Mouse (Mus musculus) limb, embryonic 11.5 days (tissue): ENCODE results near the gene Qsox1. TPM values are rescaled to one million over a fixed set of nuclear protein-coding genes. Genes with fewer than 3 reads are reported as not detected.
A peak's percentile ranks its signal among the peaks of the same experiment; 100 is the strongest.

Source experiments
- ATAC-seq: fragments of 200-750 bp; cut with Nextera tagmentation; 2 replicates; pipeline ENCODE4 v1.8.0; 2017; ENCODE audit warnings: low read depth; ENCODE audit not compliant: insufficient number of reproducible peaks, low FRiP score, low TSS enrichment
- DNase-seq: peaks from one replicate; pipeline ENCODE4 v3.0.0-alpha.2; 2015; ENCODE audit warnings: low spot score
- H3K27ac ChIP-seq: fragments of 300-500 bp; sonication (generic); replicated peaks from 2 replicates; pipeline ENCODE4 v1.5.1; 2014; ENCODE audit warnings: low read depth, mild to moderate bottlenecking, low read length
- H3K27me3 ChIP-seq: fragments of 300-500 bp; sonication (generic); 2 replicates; pipeline ENCODE4 v1.6.1; 2014; ENCODE audit warnings: mild to moderate bottlenecking, low read length, mixed read lengths; ENCODE audit not compliant: control insufficient read depth, insufficient read depth
- H3K36me3 ChIP-seq: fragments of 300-500 bp; sonication (generic); 2 replicates; pipeline ENCODE4 v1.6.1; 2014; ENCODE audit warnings: mild to moderate bottlenecking, low read length, moderate library complexity, mixed read lengths; ENCODE audit not compliant: control insufficient read depth, insufficient read depth
- H3K4me1 ChIP-seq: fragments of 300-500 bp; sonication (generic); 2 replicates; pipeline ENCODE4 v1.6.1; 2014; ENCODE audit warnings: low read length, mixed read lengths; ENCODE audit not compliant: control insufficient read depth, insufficient read depth
- H3K4me2 ChIP-seq: fragments of 300-500 bp; sonication (generic); 2 replicates; pipeline ENCODE4 v1.6.1; 2014; ENCODE audit warnings: low read depth, mild to moderate bottlenecking, moderate library complexity; ENCODE audit not compliant: severe bottlenecking
- H3K4me3 ChIP-seq: fragments of 300-500 bp; sonication (generic); 2 replicates; pipeline ENCODE4 v1.5.1; 2014; ENCODE audit warnings: low read depth, low read length
- H3K9ac ChIP-seq: fragments of 300-500 bp; sonication (generic); 2 replicates; pipeline ENCODE4 v1.6.1; 2014; ENCODE audit warnings: mild to moderate bottlenecking, low read length
- H3K9me3 ChIP-seq: fragments of 300-500 bp; sonication (generic); 2 replicates; pipeline ENCODE4 v1.6.1; 2016; ENCODE audit warnings: low read length; ENCODE audit not compliant: control insufficient read depth
- WGBS: fragments of 180-500 bp; shearing (Covaris S2); extraction: QIAGEN DNeasy Blood & Tissue Kit; methylation state at CpG from one replicate; pipeline ENCODE4 v1.1.7; 2014; 5-methylcytosine and 5-hydroxymethylcytosine counted together
- polyA plus RNA-seq: library from polyadenylated mRNA; unstranded; fragments of >200 nt; fragmentation: Nextera tagmentation; extraction: Ambion mirVana; gene quantifications from 2 replicates; pipeline ENCODE4 v1.2.1, GENCODE M21; 2014

The Qsox1 gene
- polyA plus RNA-seq, 1 experiment from 2014 or later, result 7.7 TPM

DNA sequence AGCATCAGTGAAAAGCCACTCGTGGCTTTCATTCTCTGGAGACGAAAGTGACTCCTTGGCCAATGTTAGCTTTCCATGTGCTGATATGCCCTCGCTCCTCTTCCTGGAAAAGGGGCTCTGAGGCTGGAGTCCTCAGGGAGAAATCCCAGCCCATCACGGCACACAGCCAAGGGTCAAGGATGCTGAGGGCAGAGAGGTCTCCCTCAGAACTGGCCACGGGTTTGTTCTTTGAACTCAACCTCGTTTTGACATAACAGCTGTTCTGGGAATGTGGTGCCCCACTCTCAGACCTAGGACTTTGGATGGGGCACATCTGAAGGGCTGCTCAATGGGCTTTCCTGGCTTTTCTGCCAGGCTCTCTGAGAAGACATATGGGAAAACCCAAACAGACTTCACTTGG lies 17.8 kb downstream of the Qsox1 start:
- Histone ChIP-seq H3K36me3 (no peaks in the 10 kb centered on the region; the same call in 1 of the 2 replicates), H3K9me3 (no peaks in the 10 kb centered on the region), H3K4me3 (no peak overlapping the region), H3K4me2 (no peak overlapping the region), H3K27me3 (no peaks in the 10 kb centered on the region), H3K27ac (no peak overlapping the region), H3K4me1 (no peaks in the 10 kb centered on the region), H3K9ac (no peak overlapping the region)
- WGBS, result 83% methylated on average over 6 of the region's 6 CpGs
- ATAC-seq (no peak), DNase-seq (no peak)

DNA sequence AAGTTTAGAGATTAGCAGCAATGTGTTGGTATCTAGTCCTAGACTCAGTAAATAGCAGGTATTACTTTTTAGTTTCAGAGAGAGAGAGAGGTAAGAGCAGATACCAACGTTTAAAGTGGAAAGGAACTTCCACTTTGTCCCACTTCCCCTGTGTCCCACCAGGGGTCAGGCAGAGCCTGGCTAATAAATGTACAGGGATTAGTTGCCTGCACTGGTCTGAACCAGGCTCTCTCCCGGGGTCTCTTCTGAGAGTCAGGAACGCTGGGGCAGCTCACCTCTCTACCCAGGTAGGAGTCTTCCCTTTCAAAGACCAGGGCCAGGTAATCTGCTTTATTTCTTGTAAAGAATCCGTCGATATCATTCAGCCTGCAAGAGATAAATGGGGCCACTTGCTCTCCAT lies 20.8 kb downstream of the Qsox1 start:
- Histone ChIP-seq H3K4me2 (no peak overlapping the region), H3K36me3 (peaks cover 2% of the 10 kb centered on the region; the same call in 1 of the 2 replicates), H3K27ac (no peak overlapping the region), H3K27me3 (no peaks in the 10 kb centered on the region), H3K9ac (no peak overlapping the region; the same call in 1 of the 2 replicates), H3K4me1 (no peaks in the 10 kb centered on the region), H3K9me3 (no peaks in the 10 kb centered on the region), H3K4me3 (no peak overlapping the region)
- 68% methylated on average over 5 of the region's 5 CpGs for WGBS
- no peak for ATAC-seq
- DNase-seq, result no peak

- peaks cover 2% of the 10 kb centered on the region; the same call in 1 of the 2 replicates for H3K36me3 ChIP-seq
- WGBS, result 70% methylated on average over 16 of the region's 16 CpGs
- H3K4me2 ChIP-seq, result no peak overlapping the region
- no peak overlapping the region for H3K9ac ChIP-seq
- H3K27me3 ChIP-seq, result no peaks in the 10 kb centered on the region
- no peak overlapping the region for H3K4me3 ChIP-seq
- no peak for DNase-seq
- no peaks in the 10 kb centered on the region for H3K9me3 ChIP-seq
- no peaks in the 10 kb centered on the region for H3K4me1 ChIP-seq
- ATAC-seq, result no peak
- no peak overlapping the region for H3K27ac ChIP-seq
Observed at GRCm38 (mm10) chr1:155790111-155790974, 22.3 kb downstream of the Qsox1 start.

DNA sequence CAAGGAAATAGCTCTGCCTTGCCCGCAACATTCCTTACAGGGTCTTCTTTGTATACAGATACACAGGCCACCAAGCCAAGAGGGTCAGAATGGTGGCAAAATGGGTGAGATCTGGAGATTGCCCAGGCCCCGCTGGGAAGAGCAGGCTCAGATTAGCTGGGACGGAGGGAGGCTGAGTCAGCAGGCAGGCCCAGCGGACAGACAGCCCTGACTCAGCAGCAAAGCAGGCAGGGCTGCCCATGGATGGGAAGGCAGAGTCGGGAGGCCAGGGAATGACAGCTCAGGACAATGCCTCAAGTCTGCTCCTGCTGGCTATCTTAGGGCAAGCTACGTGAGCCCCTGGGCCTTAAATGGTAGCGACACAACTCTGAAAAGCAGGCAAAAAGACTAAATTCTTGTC lies 26.8 kb downstream of the Qsox1 start:
- peaks cover 2% of the 10 kb centered on the region for H3K36me3 ChIP-seq
- H3K4me2 ChIP-seq, result no peak overlapping the region
- no peak overlapping the region for H3K4me3 ChIP-seq
- H3K9ac ChIP-seq, result no peak overlapping the region
- DNase-seq (no peak), ATAC-seq (no peak)
- H3K27me3 ChIP-seq, result no peaks in the 10 kb centered on the region
- WGBS, result 71% methylated on average over 7 of the region's 7 CpGs
- no peak overlapping the region for H3K27ac ChIP-seq
- H3K4me1 ChIP-seq, result 0 out of 2 replicates have a peak, but pooled peaks cover 3% of the 10 kb centered on the region
- H3K9me3 ChIP-seq, result no peaks in the 10 kb centered on the region

DNA sequence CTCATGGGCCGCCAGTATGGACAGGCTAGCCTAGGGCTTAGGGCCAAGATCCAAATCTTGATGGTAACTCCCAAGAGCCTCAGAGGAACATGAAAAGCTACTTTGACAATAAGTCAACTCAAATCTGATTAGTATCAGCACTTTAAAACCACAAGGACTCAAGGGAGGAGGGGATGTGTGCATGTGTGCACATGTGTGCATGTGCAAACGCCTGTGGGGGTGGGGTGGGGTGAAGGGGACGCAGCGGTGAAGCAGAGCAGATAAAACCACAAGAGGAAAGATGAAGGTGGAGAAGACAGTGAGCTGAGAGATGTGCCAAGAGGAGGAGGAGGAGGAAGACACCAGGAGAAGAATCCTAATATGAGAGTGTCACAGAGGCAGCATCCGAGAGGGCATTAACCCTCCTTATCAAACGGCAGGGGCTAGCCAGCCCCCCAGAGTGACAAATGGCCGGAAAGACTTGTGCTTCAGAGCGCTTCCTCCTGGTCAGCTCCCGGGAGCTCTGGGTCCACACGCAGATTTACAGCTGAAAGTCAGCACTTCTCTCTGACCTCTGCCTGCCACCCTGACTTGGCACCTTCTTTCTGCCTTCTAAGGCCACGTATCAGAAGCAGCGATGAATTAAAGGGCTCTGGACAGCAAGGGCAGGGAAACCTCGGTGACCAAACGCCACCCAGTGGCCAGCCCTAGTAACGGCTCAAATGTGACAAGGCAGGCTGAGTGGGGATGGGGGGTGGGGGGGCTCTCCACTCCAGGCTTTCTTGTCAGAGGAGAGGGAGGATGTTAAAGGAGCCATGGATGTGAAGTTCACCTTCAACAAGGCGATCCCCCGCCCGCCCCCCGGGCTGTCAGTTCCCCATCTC lies 28.1 kb downstream of the Qsox1 start:
- WGBS, result 29% methylated on average over 19 of the region's 19 CpGs
- peak; percentile 82 for DNase-seq
- Histone ChIP-seq H3K4me3 (no peak overlapping the region), H3K9me3 (no peaks in the 10 kb centered on the region), H3K27ac (no peak overlapping the region), H3K4me2 (no peak overlapping the region), H3K9ac (no peak overlapping the region), H3K4me1 (0 out of 2 replicates have a peak, but pooled peaks cover 3% of the 10 kb centered on the region), H3K36me3 (peaks cover 2% of the 10 kb centered on the region), H3K27me3 (no peaks in the 10 kb centered on the region)
- ATAC-seq, result no peak

- H3K4me1 ChIP-seq, result 0 out of 2 replicates have a peak, but pooled peaks cover 3% of the 10 kb centered on the region
- H3K9ac ChIP-seq, result no peak overlapping the region
- no peak overlapping the region for H3K4me2 ChIP-seq
- H3K36me3 ChIP-seq, result no peaks in the 10 kb centered on the region; the same call in none of the 2 replicates
- 85% methylated on average over 5 of the region's 5 CpGs for WGBS
- no peak overlapping the region for H3K27ac ChIP-seq
- no peak for ATAC-seq
- H3K4me3 ChIP-seq, result no peak overlapping the region
- no peaks in the 10 kb centered on the region for H3K27me3 ChIP-seq
- H3K9me3 ChIP-seq, result no peaks in the 10 kb centered on the region
- no peak for DNase-seq
Observed at GRCm38 (mm10) chr1:155782382-155782781, 30.3 kb downstream of the Qsox1 start.

DNA sequence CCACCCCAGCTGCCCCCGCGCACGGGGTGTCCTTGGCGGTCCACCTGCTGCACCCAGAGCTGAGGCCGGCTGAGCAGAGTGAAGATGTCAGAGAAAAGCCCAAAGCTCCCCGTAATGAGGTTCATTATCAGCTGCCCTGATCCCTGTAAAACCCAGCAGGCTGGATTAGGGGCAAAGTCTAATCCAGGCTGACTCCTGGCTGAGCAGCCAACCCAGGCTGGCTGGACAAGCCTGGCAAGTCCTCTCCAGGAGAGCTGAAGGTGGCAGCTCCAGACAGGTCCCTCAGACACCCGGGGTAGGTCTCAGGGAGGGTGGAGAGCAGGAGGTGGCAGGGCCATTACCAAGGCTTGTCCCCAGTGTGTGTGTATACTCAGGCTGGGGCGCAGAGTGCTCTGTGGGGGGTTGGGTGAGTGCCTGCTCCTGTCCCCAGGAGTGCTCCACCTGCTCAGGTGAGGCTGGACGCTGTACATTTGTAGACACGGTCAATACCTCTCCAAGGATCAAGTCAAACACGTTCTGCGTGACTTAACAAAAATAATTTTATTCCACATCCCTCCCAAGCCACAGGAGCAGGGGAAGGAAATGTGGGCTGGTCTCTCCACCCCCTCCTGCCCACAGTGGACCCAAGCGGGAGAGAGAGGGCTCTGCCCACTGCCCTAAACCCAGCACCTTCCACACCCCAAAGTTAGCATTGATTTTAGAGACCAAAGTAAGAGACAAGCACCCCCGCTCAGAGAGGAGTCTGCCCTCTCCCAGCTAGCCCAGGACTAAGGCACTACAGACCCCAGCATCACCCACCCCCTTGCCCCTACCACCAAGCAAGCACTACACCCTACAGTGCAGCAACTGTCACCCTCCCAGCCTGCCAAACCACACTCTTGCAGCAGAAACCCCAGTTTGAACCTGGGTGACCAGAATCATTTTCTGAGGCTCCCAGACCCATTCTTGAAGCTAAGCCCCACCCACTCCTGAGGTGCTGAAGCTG lies 34.8 kb downstream of the Qsox1 start:
- no peak overlapping the region for H3K4me2 ChIP-seq
- DNase-seq (no peak), ATAC-seq (0 out of 2 replicates have a peak, but pooled peaks have one; percentile 22)
- no peaks in the 10 kb centered on the region for H3K27me3 ChIP-seq
- no peak overlapping the region for H3K4me3 ChIP-seq
- no peak overlapping the region for H3K27ac ChIP-seq
- H3K9ac ChIP-seq, result no peak overlapping the region
- H3K36me3 ChIP-seq, result no peaks in the 10 kb centered on the region; the same call in 1 of the 2 replicates
- 70% methylated on average over 14 of the region's 14 CpGs for WGBS
- H3K9me3 ChIP-seq, result no peaks in the 10 kb centered on the region
- H3K4me1 ChIP-seq, result no peaks in the 10 kb centered on the region
